In genomic region chr4:155788300-155788699, GRCm38 (mm10) we compare ENCODE assay signal across 34 mouse cellular contexts. TPM values are rescaled to one million over a fixed set of nuclear protein-coding genes. Genes with fewer than 3 reads are reported as not detected.
DNase-seq lines count a peak whose midpoint lies in the region; ATAC-seq and TF ChIP-seq lines count a peak whose summit lies in the region.
"Had no signal": no experiment of that assay in that cellular context is flagged by ENCODE, and none has a peak within 500 bp of the region (broad histone marks: within the 10 kb centered on the region; RNA-seq: fewer than 3 reads in every experiment).

No protein-coding gene starts in this region.

- no peak overlapping the region for H3K9ac ChIP-seq in intestine, postnatal 0 days (ENCODE audit: low read depth, low read length)
- H3K9ac ChIP-seq: embryonic facial prominence, embryonic 13.5 days; forebrain, embryonic 15.5 days; heart, embryonic 12.5 days; hindbrain, embryonic 12.5 days; midbrain, embryonic 13.5 days had no signal

- H3K27me3 ChIP-seq in erythroblast, embryonic 14.5 days (ENCODE audit: control insufficient read depth) = peaks cover 28% of the 10 kb centered on the region
- no peaks in the 10 kb centered on the region for H3K27me3 ChIP-seq in intestine, postnatal 0 days (replicated peaks; ENCODE audit: control insufficient read depth, insufficient read depth, low read length)
- H3K27me3 ChIP-seq: embryonic facial prominence, embryonic 13.5 days; forebrain, embryonic 15.5 days; Patski had no signal

- H3K27ac ChIP-seq in intestine, postnatal 0 days (ENCODE audit: low read depth, low read length) = no peak overlapping the region
- H3K27ac ChIP-seq: embryonic facial prominence, embryonic 13.5 days; forebrain, embryonic 15.5 days; hindbrain, embryonic 12.5 days; left cerebral cortex, adult 2 months; limb, embryonic 10.5 days; macrophage; midbrain, embryonic 13.5 days; stomach, postnatal 0 days had no signal

- peaks cover 58% of the 10 kb centered on the region for H3K4me1 ChIP-seq in erythroblast, embryonic 14.5 days (ENCODE audit: control insufficient read depth)
- H3K4me1 ChIP-seq in intestine, postnatal 0 days (replicated peaks; ENCODE audit: control insufficient read depth, insufficient read depth, low read length) = peaks cover 6% of the 10 kb centered on the region

- H3K4me3 ChIP-seq in erythroblast, embryonic 14.5 days (replicated peaks) = peak overlapping the region; percentile 14
- H3K4me3 ChIP-seq in intestine, postnatal 0 days (ENCODE audit: low read depth, low read length) = no peak overlapping the region
- H3K4me3 ChIP-seq: embryonic facial prominence, embryonic 13.5 days; forebrain, embryonic 15.5 days; heart, embryonic 12.5 days; hindbrain, embryonic 12.5 days; left cerebral cortex, adult 2 months; limb, embryonic 10.5 days; midbrain, embryonic 13.5 days had no signal

- peak; percentile 76 for ATAC-seq in megakaryocyte-erythroid progenitor cell, adult 5-6 weeks (replicated peaks; ENCODE audit: low FRiP score, low TSS enrichment, poor library complexity, severe bottlenecking)
- no peak for ATAC-seq in intestine, postnatal 0 days
- ATAC-seq: forebrain, embryonic 15.5 days; lung, postnatal 0 days; midbrain, embryonic 13.5 days; Patski had no signal

- H3K9me3 ChIP-seq in erythroblast, embryonic 14.5 days (ENCODE audit: control insufficient read depth, low read length) = no peaks in the 10 kb centered on the region; the same call in 1 of the 2 replicates
- H3K9me3 ChIP-seq in intestine, postnatal 0 days (ENCODE audit: control insufficient read depth) = no peaks in the 10 kb centered on the region
- H3K9me3 ChIP-seq: embryonic facial prominence, embryonic 13.5 days; forebrain, embryonic 15.5 days; heart, embryonic 12.5 days; hindbrain, embryonic 12.5 days; limb, embryonic 10.5 days; midbrain, embryonic 13.5 days had no signal

- WGBS in intestine, postnatal 0 days = 61% methylated on average over 3 of the region's 3 CpGs

- no peak overlapping the region for H3K4me2 ChIP-seq in intestine, postnatal 0 days (replicated peaks; ENCODE audit: low read depth)
- H3K4me2 ChIP-seq: embryonic facial prominence, embryonic 13.5 days; forebrain, embryonic 15.5 days; heart, embryonic 12.5 days; hindbrain, embryonic 12.5 days; midbrain, embryonic 13.5 days had no signal

- peak; percentile 83 for DNase-seq in heart, adult 11 months
- no peak for DNase-seq in heart, adult 9 months (ENCODE audit: low spot score in 2 of 2)
- DNase-seq in 416B (ENCODE audit: low read depth) = peak; percentile 44
- DNase-seq in layer of hippocampus, postnatal 14 days (ENCODE audit: low spot score in 2 of 2) = no peak
- DNase-seq in heart, postnatal 36 days = no peak
- DNase-seq: adrenal gland, adult 2 months; cerebellum, adult 2 months; cerebellum, postnatal 25 days; embryo, embryonic 11 days; heart, postnatal 10 days; kidney, adult 11 months; layer of hippocampus, adult 9-11 months; right cerebral cortex, postnatal 25 days; thymus, adult 2 months; thymus, postnatal 4 days had no signal

- no peaks in the 10 kb centered on the region for H3K36me3 ChIP-seq in erythroblast, embryonic 14.5 days (ENCODE audit: control insufficient read depth)
- no peaks in the 10 kb centered on the region for H3K36me3 ChIP-seq in intestine, postnatal 0 days (ENCODE audit: control insufficient read depth, insufficient read depth)
- H3K36me3 ChIP-seq: embryonic facial prominence, embryonic 13.5 days; forebrain, embryonic 15.5 days; heart, embryonic 12.5 days; hindbrain, embryonic 12.5 days; limb, embryonic 10.5 days; midbrain, embryonic 13.5 days had no signal

- TF ChIP-seq CTCF in intestine, postnatal 0 days (IDR thresholded peaks at IDR 0.05; ENCODE audit: low read depth) = no peak

- intact Hi-C loops in heart, postnatal 36 days (cut with DNase I) = no loop called here

RNA-seq across cellular contexts. Expression of gene Ankrd65, which starts 1.9 kb away (rescaled TPM):
- 0.10 TPM in 1 of 2 replicates, not detected in the other for polyA plus RNA-seq in erythroblast, embryonic 14.5 days (2012)
- total RNA-seq in megakaryocyte-erythroid progenitor cell, adult 5-6 weeks (2014; fragmentation: Nextera tagmentation) = not detected in 2 replicates
- not detected in 2 replicates for total RNA-seq in megakaryocyte-erythroid progenitor cell, adult 5-6 weeks (2017)
- polyA plus RNA-seq in intestine, postnatal 0 days (2015; fragmentation: Nextera tagmentation; extraction: Ambion mirVana) = not detected in 2 replicates
- under 1 TPM in 1 of 2 experiments, not detected in 1; 0.48 TPM for total RNA-seq in layer of hippocampus, postnatal 14 days (2021)
- not detected for total RNA-seq in heart, postnatal 36 days (2021)
- total RNA-seq: adrenal gland, adult 2 months; adrenal gland, postnatal 4 days; gastrocnemius, adult 8-10 months; heart, postnatal 10 days; liver, adult 2 months; monocyte, adult 5-6 weeks had no signal
- polyA plus RNA-seq: forebrain, embryonic 15.5 days; heart, embryonic 12.5 days; hindbrain, embryonic 12.5 days; large intestine, adult 2 months; limb, embryonic 10.5 days; liver, adult 2 months; macrophage; midbrain, embryonic 13.5 days; Patski had no signal

RNA-seq across cellular contexts. Expression of gene Tmem88b, which starts 2.6 kb away (rescaled TPM):
- polyA plus RNA-seq in erythroblast, embryonic 14.5 days (2012) = not detected in 2 replicates
- not detected in 2 replicates for total RNA-seq in megakaryocyte-erythroid progenitor cell, adult 5-6 weeks (2014; fragmentation: Nextera tagmentation)
- total RNA-seq in megakaryocyte-erythroid progenitor cell, adult 5-6 weeks (2017) = 0.09 TPM in 1 of 2 replicates, not detected in the other
- 0.64 and 0.68 TPM in 2 replicates for polyA plus RNA-seq in intestine, postnatal 0 days (2015; fragmentation: Nextera tagmentation; extraction: Ambion mirVana)
- total RNA-seq in layer of hippocampus, postnatal 14 days (2021) = 10 to 100 TPM; 18.0 to 18.1 TPM
- 1 to 10 TPM in 1 of 2 experiments, under 1 TPM in 1; 0.64 to 1.3 TPM for total RNA-seq in heart, postnatal 36 days (2021)
- total RNA-seq: monocyte, adult 5-6 weeks had no signal
- polyA plus RNA-seq: macrophage had no signal

RNA-seq across cellular contexts. Expression of gene Vwa1, which starts 13.8 kb away (rescaled TPM):
- polyA plus RNA-seq in erythroblast, embryonic 14.5 days (2012) = 0.01 TPM in 1 of 2 replicates, not detected in the other
- not detected in 2 replicates for total RNA-seq in megakaryocyte-erythroid progenitor cell, adult 5-6 weeks (2014; fragmentation: Nextera tagmentation)
- total RNA-seq in megakaryocyte-erythroid progenitor cell, adult 5-6 weeks (2017) = 0.08 and 0.19 TPM in 2 replicates
- polyA plus RNA-seq in intestine, postnatal 0 days (2015; fragmentation: Nextera tagmentation; extraction: Ambion mirVana) = 17.4 and 17.8 TPM in 2 replicates
- total RNA-seq in layer of hippocampus, postnatal 14 days (2021) = 10 to 100 TPM; 13.5 to 16.8 TPM
- total RNA-seq in heart, postnatal 36 days (2021) = 1 to 10 TPM; 6.6 to 7.9 TPM
- total RNA-seq: monocyte, adult 5-6 weeks had no signal

RNA-seq across cellular contexts. Expression of gene Mrpl20, which starts 14.4 kb away (rescaled TPM):
- polyA plus RNA-seq in erythroblast, embryonic 14.5 days (2012) = 1.9 and 2.3 TPM in 2 replicates
- total RNA-seq in megakaryocyte-erythroid progenitor cell, adult 5-6 weeks (2014; fragmentation: Nextera tagmentation) = 189 and 239 TPM in 2 replicates
- total RNA-seq in megakaryocyte-erythroid progenitor cell, adult 5-6 weeks (2017) = 78.5 and 90.1 TPM in 2 replicates
- polyA plus RNA-seq in intestine, postnatal 0 days (2015; fragmentation: Nextera tagmentation; extraction: Ambion mirVana) = 203 and 212 TPM in 2 replicates
- 100 to 1,000 TPM; 105 to 109 TPM for total RNA-seq in layer of hippocampus, postnatal 14 days (2021)
- 10 to 100 TPM; 77.8 to 81.1 TPM for total RNA-seq in heart, postnatal 36 days (2021)

RNA-seq across cellular contexts. Expression of gene Ccnl2, which starts 24.0 kb away (rescaled TPM):
- 4.7 and 4.8 TPM in 2 replicates for polyA plus RNA-seq in erythroblast, embryonic 14.5 days (2012)
- 108 and 141 TPM in 2 replicates for total RNA-seq in megakaryocyte-erythroid progenitor cell, adult 5-6 weeks (2014; fragmentation: Nextera tagmentation)
- 86.9 and 94.2 TPM in 2 replicates for total RNA-seq in megakaryocyte-erythroid progenitor cell, adult 5-6 weeks (2017)
- polyA plus RNA-seq in intestine, postnatal 0 days (2015; fragmentation: Nextera tagmentation; extraction: Ambion mirVana) = 54.7 and 65.1 TPM in 2 replicates
- total RNA-seq in layer of hippocampus, postnatal 14 days (2021) = 10 to 100 TPM; 77.7 to 89.3 TPM
- total RNA-seq in heart, postnatal 36 days (2021) = 10 to 100 TPM; 31.0 to 34.0 TPM

Comparison
In these comparisons a context has a peak if more than half of its experiments do, and no peak if none do; other contexts are left out.
1. DNase-seq: peak in heart, adult 11 months (single experiment) and 416B (single experiment); none in heart, adult 9 months (0 of 2), layer of hippocampus, postnatal 14 days (0 of 2) and heart, postnatal 36 days (0 of 2).
2. RNA of gene Tmem88b, which starts 2.6 kb away (total RNA-seq): 18.0 to 18.1 TPM in layer of hippocampus, postnatal 14 days; 0.64 to 1.3 TPM in heart, postnatal 36 days and 0.09 TPM in megakaryocyte-erythroid progenitor cell, adult 5-6 weeks; every median in the first group is over 4 times any median in the second.
3. RNA of gene Vwa1, which starts 13.8 kb away (total RNA-seq): 13.5 to 16.8 TPM in layer of hippocampus, postnatal 14 days and 6.6 to 7.9 TPM in heart, postnatal 36 days; 0.08 to 0.19 TPM in megakaryocyte-erythroid progenitor cell, adult 5-6 weeks; every median in the first group is over 4 times any median in the second.